Mouse (Mus musculus) olfactory bulb, adult 2 months (tissue): ENCODE results near the gene Flywch2.

ENCODE experiments used
- CTCF ChIP-seq: fragments of 200-500 bp; IDR thresholded peaks from 2 replicates; pipeline ENCODE4 v1.5.1; 2012; ENCODE audit warnings: low read depth, mild to moderate bottlenecking, low read length, moderate library complexity; ENCODE audit not compliant: insufficient read depth
- POLR2A ChIP-seq: fragments of 200-500 bp; IDR thresholded peaks from 2 replicates; pipeline ENCODE4 v1.6.1; 2012; ENCODE audit warnings: mild to moderate bottlenecking, low read depth, low read length, moderate library complexity; ENCODE audit not compliant: insufficient read depth

GRCm38 (mm10) chr17:23788973-23789372 is 3.1 kb upstream of the Flywch2 start:
- TF ChIP-seq CTCF (no peak), POLR2A (no peak)
